Mouse (Mus musculus) heart, postnatal 4 days (tissue): ENCODE results near the gene Qars. TPM values are rescaled to one million over a fixed set of nuclear protein-coding genes. Genes with fewer than 3 reads are reported as not detected.
A peak's percentile ranks its signal among the peaks of the same experiment; 100 is the strongest.

Source experiments
- DNase-seq: peaks from one replicate; pipeline ENCODE4 v3.0.0; 2021
- total RNA-seq, 2 experiments: library from RNA; stranded (reverse); gene quantifications; 2 replicates each; pipeline ENCODE4 v1.2.3; 2021

The Qars gene
- total RNA-seq = 10 to 100 TPM; 75.7 to 83.6 TPM

DNA sequence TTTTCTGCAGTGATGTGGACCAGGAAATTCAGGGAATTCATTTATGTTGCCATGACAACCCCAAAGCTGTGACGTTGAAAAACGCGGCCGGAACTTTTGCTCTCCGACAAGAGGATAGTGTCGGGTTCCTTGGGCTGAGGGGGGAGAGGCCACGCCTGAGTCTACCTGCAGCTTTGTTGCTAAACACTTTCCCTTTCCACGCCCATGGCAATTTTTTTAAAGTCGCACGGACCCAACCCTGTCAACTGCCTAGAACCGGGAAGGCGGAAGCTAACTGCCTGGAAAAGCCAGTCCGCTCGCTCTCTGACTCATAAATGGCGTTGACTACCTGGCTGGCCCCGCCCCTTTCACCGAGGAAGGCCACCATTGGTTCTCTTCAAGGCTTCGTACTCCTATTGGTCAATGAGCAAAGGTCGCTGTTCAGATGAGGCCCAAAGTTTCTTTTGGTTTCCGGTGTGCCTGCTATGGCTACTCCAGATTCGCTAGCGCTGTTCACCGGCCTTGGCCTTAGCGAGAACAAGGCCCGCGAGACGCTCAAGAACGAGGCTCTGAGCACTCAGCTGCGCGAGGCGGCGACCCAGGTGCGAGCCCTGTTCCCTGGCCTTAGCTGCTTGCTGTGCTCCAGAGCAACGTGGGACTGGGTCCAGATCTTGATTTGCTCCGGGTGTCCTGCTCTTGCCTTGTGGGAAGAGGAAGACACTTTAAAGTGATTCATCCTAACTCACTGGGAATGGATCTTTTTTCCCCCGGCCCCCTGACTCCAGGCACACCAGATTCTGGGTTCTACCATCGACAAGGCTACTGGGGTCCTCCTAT lies at the start of gene Qars:
Gene Qars (plus strand): TSS at position 88 of the 816 bp plus-strand sequence.
- peak; percentile 94 for DNase-seq

GRCm38 (mm10) chr9:108459939-108460318 lies 47.6 kb upstream of the Qars start:
- DNase-seq = no peak

- peak; percentile 91 for DNase-seq
These were observed 47.0 kb upstream of the Qars start, which contains the start of gene Ccdc71 for GRCm38 (mm10) chr9:108460319-108461178. TSS of gene Ccdc71 (plus strand) at chr9:108460527.

- no peak for DNase-seq
These were observed 46.3 kb upstream of the Qars start, which contains the start of gene Klhdc8b for GRCm38 (mm10) chr9:108461181-108461631. TSS of gene Klhdc8b (minus strand) at chr9:108461581.

DNA sequence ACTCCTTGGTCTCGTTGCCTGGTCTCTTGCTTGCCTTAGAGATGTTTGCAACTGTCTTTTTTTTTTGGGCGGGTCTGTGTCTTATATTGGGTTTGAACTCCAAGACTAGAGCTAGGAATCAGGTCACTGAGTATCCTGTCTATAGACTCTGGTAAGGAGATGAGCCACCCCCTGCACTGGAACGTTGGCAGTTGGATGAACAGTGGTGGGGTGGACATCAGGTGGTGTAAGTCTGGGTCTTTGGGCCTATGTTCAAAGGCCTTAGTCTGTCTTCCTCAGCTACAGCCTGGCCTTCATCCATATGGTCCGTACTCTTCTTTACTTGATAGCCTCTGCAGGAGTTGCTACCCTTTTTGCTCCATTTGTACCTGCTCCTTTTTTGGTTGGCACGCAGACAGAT lies 45.8 kb upstream of the Qars start:
- DNase-seq = no peak

DNA sequence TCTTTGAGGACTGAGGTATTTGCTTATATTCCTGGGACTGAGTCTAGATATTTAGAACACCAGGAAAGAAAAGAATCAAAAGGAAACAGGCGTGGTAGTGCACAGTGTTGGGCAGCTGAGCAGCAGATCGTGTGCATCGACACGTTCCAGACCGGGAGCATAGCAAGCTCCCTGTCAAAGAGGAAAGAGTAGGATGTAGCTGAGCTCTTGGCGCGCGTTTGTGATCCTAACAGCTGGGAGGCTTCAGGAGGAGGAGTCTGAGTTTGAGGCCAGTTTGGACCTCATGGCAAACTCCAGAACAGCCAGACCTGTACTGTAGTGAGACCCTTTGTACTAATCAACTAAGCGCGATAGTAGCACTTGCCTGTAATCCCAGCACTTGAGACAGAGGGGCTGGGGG lies 45.3 kb upstream of the Qars start:
- peak; percentile 52 for DNase-seq

DNA sequence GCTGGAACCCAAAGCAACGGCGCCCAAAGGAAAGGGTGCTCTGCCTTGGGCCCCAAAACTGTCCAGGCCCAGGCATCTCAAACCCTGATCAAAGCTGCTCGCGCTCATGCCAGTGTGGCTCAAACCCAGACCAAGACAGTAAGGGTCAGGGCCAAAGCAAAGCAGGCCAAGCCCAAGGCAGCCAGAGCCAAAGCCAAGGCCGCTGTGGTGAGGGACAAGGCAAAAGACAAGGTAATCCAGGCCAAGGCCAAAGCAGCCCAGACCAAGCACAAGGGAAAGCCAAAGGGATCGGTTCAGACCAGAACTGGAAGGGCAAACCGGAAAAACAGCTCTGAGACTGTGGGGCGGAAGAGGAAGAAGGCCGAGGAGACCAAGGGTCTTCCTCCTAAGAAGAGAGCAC lies 43.8 kb upstream of the Qars start:
- DNase-seq = peak; percentile 3

- no peak for DNase-seq
These were observed 41.3 kb upstream of the Qars start for GRCm38 (mm10) chr9:108466219-108466618.

DNA sequence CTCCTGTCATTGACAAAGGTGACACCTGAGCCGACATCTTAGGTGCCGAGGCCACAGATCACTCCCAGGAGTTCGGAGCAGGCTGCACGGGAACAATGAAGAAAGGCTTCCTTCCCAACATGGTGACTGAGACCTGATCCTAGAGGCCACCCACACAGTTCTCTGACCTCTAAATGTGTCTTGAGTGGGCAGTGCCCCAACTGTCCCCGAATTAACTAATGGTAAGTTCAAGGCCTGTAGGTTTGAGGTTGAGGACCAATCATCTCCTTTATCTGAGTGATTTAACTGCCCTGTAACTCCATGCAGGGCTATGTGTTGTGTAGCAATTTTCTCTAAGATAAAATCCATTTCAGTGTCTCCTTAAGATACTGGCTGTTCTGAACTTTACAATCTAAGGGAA lies 38.1 kb upstream of the Qars start:
- no peak for DNase-seq

DNA sequence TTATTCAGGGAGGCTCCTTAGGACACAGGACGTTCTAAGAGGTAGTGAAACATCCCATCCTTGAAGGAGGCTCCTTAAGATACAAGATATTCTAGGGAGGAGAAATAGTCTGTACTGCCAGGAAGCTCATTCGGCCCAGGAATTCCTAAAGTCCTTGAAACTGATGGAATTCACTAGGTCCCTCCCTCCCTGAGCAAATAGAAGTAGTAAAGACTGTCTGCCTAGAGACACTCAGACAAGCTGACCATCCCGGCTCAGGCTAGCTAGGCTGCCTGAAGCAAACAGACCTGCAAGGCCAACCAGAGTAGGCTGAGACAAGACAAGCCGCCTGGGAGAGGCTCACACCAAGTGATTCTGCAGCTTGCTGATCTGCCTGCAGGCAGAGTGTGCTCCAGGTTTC lies 37.7 kb upstream of the Qars start:
- DNase-seq = no peak

GRCm38 (mm10) chr9:108474528-108474927 lies 33.0 kb upstream of the Qars start:
- DNase-seq = peak; percentile 4

- DNase-seq = peak; percentile 91
These were observed 28.8 kb upstream of the Qars start for GRCm38 (mm10) chr9:108478638-108479156.

DNA sequence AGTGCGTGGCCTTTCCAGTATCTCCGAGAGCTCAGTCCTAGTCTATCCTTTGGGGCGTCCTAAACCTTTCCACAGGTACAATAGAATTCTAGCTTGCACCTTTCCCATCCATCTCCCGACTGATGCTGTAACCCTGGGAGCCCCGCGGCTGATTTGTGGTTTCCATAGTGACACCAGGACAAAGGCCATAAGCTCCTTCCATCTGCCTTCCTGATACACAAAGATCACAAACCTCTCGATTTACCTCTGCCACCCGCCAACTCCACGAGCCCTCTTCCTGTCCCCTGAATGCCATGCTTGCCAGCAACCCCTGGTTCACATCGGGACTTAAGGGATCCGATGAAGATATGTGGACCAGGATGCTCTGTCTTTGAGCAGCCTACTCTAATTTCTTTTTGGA lies 28.3 kb upstream of the Qars start:
- no peak for DNase-seq

DNA sequence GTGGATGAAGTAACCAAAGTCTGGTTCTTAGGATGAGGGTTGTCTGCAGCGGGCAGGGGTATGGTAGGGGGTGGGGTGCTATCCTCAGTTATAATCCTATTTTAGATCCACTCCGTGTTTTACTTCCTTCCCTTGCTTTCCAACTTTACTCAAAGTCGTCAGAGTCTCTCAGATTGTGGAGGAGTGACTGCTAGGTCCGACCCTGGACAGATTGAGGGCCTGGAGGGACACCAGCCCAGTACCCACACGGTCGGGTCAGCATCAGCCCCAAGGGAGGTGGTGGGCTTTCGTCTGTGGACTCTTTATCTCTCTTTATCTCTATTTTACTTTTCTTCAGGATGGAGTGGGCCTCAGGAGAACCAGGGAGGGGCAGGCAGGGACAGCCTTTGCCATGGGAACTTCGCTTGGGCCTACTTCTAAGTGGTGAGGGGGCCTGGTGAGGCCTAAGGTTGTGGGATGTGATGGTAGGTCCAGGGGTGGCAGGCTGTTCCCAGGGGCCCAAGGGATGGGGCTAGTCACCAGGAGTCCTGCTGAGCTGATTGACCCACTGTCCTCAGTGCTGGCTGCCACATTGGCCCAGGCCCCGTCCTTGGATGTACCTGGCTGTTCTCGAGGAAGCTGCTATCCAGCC lies 27.7 kb upstream of the Qars start, which contains the start of gene Lamb2:
Gene Lamb2 (plus strand): TSS at position 16 of the 631 bp plus-strand sequence.
- DNase-seq = peak; percentile 56

GRCm38 (mm10) chr9:108480813-108481519 lies 26.5 kb upstream of the Qars start:
- DNase-seq = no peak

DNA sequence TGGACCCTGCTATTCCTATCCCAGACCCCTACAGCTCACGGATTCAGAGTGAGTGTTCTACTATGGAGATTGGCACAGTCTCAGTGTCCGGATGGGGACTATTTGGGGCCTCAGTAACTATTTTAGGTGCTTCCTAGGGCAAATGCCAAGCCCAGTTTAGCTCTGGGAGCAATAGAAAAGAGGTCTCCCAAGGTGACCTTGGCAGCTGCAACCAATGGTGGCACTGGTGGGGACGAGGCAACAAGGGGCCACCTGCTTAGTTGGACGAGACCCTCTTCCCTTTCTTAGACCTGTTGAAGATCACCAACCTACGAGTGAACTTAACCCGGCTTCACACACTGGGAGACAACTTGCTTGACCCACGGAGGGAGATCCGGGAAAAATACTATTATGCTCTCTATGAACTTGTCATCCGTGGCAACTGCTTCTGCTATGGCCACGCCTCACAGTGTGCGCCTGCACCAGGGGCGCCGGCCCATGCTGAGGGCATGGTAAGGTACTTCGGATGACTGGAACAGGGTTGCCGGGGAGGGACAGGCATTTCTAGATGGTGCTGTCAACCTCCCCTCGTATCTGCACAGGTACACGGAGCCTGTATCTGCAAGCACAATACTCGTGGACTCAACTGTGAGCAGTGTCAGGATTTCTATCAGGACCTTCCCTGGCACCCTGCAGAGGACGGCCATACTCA lies 25.8 kb upstream of the Qars start:
- no peak for DNase-seq

GRCm38 (mm10) chr9:108483051-108483790 lies 24.3 kb upstream of the Qars start:
- no peak for DNase-seq

GRCm38 (mm10) chr9:108484021-108484420 lies 23.5 kb upstream of the Qars start:
- no peak for DNase-seq

- no peak for DNase-seq
These were observed 22.1 kb upstream of the Qars start for GRCm38 (mm10) chr9:108485301-108485875.

GRCm38 (mm10) chr9:108486973-108487530 lies 20.5 kb upstream of the Qars start:
- no peak for DNase-seq
